Mouse (Mus musculus) CH12.LX (cell line): ENCODE data around the gene Foxk1.

Experiments used
- CTCF ChIP-seq, 2 experiments: IDR thresholded peaks in 1 of 2; conservative IDR thresholded peaks in 1 of 2; 2 replicates each; pipeline ENCODE4 v1.5.1; 2011 to 2012; ENCODE audit warnings: low read depth in 2 of 2, low read length in 2 of 2, improper control_type of control experiment in 1 of 2, inconsistent platforms in 1 of 2, mild to moderate bottlenecking in 1 of 2, moderate library complexity in 1 of 2
- E2F4 ChIP-seq: IDR thresholded peaks from 2 replicates; pipeline ENCODE4 v1.6.1; 2011; ENCODE audit warnings: low read depth, low read length, improper control_type of control experiment; ENCODE audit not compliant: insufficient replicate concordance
- ETS1 ChIP-seq: conservative IDR thresholded peaks from 2 replicates; pipeline ENCODE4 v1.6.1; 2012; ENCODE audit warnings: low read depth, mild to moderate bottlenecking, inconsistent platforms, low read length, improper control_type of control experiment, moderate library complexity
- MYC ChIP-seq: IDR thresholded peaks from 2 replicates; pipeline ENCODE4 v1.6.1; 2011; ENCODE audit warnings: low read depth, mild to moderate bottlenecking, improper control_type of control experiment, low read length
- NRF1 ChIP-seq: IDR thresholded peaks from 2 replicates; pipeline ENCODE4 v1.6.1; 2014; ENCODE audit warnings: low read depth, mild to moderate bottlenecking, inconsistent platforms, low read length, improper control_type of control experiment, moderate library complexity
- POLR2A ChIP-seq: IDR thresholded peaks from 2 replicates; pipeline ENCODE4 v1.6.1; 2011; ENCODE audit warnings: low read depth, mild to moderate bottlenecking, improper control_type of control experiment, low read length
- SIN3A ChIP-seq: IDR thresholded peaks from 2 replicates; pipeline ENCODE4 v1.6.1; 2012; ENCODE audit warnings: low read length, improper control_type of control experiment, inconsistent platforms
- USF1 ChIP-seq: IDR thresholded peaks from 2 replicates; pipeline ENCODE4 v1.6.1; 2014; ENCODE audit warnings: low read depth, mild to moderate bottlenecking, inconsistent platforms, low read length, improper control_type of control experiment
- ZKSCAN1 ChIP-seq: IDR thresholded peaks from 2 replicates; pipeline ENCODE4 v1.6.1; 2012; ENCODE audit warnings: low read depth, inconsistent platforms, low read length, improper control_type of control experiment, borderline replicate concordance
- ZNF384 ChIP-seq: IDR thresholded peaks from 2 replicates; pipeline ENCODE4 v1.6.1; 2012; ENCODE audit warnings: low read depth, low read length, improper control_type of control experiment, inconsistent platforms

DNA sequence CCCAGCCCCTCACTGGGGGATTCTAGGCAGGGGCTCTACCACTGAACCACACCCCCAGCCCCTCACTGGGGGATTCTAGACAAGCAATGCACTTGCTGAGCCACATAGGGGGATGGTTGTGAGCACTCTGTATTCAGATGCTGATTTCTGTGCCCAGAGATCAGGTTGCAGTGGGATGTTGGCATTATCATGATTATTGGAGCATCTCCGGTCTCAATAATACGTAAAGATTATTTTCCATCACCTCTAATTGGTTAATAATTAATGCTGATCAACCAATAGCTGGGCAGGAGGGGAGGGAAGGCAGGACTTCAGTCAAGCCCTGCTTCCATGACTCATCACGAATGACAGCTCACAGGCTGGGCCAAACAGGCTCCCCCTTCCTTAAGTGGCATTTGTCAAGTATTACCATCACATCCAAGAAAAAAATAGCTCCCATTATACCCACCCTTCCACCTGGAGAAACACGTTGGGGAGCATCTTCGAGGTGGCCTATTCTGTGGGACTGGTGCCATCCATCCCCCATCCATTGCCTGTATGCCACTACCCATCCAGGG, 48.9 kb upstream of the Foxk1 start:
- no peak for TF ChIP-seq CTCF (conservative IDR thresholded peaks at IDR 0.05 in 1 of 2, IDR thresholded peaks at IDR 0.05 in 1 of 2; ENCODE audit: low read depth in 2 of 2, low read length in 2 of 2)
- TF ChIP-seq USF1: no peak
- TF ChIP-seq MYC: no peak
- TF ChIP-seq ETS1: no peak
- TF ChIP-seq SIN3A: no peak
- no peak for TF ChIP-seq POLR2A
- no peak for TF ChIP-seq E2F4
- no peak for TF ChIP-seq NRF1
- no peak for TF ChIP-seq ZNF384
- no peak for TF ChIP-seq ZKSCAN1
